Mouse (Mus musculus): ENCODE data around the gene Pus1.
"Not testable (repeated sequence)": the region's sequence is repeated elsewhere in the genome, so short reads cannot be mapped to it uniquely, and the experiment has no call there.

The Pus1 gene

GRCm38 (mm10) chr5:110781529-110782238 is 1.2 kb upstream of the Pus1 start:
- DNase-seq (ENCODE audit: low spot score), result peak; percentile 33

GRCm38 (mm10) chr5:110780761-110781528 is 486 bp upstream of the Pus1 start:
- peak; percentile 70 for DNase-seq (ENCODE audit: low spot score)

- DNase-seq (ENCODE audit: low spot score), result peak; percentile 56
These were observed 1.0 kb downstream of the Pus1 start for GRCm38 (mm10) chr5:110779276-110779997.

- peak; percentile 36 for DNase-seq (ENCODE audit: low spot score)
These were observed 2.2 kb downstream of the Pus1 start for GRCm38 (mm10) chr5:110778263-110778662.

- no peak for DNase-seq (ENCODE audit: low spot score)
These were observed 4.3 kb downstream of the Pus1 start for GRCm38 (mm10) chr5:110776141-110776540.

GRCm38 (mm10) chr5:110774511-110774910 is 5.9 kb downstream of the Pus1 start:
- DNase-seq (ENCODE audit: low spot score), result no peak

- not testable (repeated sequence) for DNase-seq (ENCODE audit: low spot score)
These were observed 7.5 kb downstream of the Pus1 start for GRCm38 (mm10) chr5:110772945-110773344.

- DNase-seq (ENCODE audit: low spot score), result peak; percentile 100
These were observed 9.9 kb downstream of the Pus1 start, which contains the start of gene Ep400 for GRCm38 (mm10) chr5:110770448-110771158. Gene Ep400, minus strand, starts transcription at chr5:110770717.

- DNase-seq (ENCODE audit: low spot score), result no peak
These were observed 10.4 kb downstream of the Pus1 start for GRCm38 (mm10) chr5:110770031-110770445.

- DNase-seq (ENCODE audit: low spot score), result no peak
These were observed 11.2 kb downstream of the Pus1 start for GRCm38 (mm10) chr5:110769272-110769671.

GRCm38 (mm10) chr5:110763890-110764289 is 16.6 kb downstream of the Pus1 start:
- no peak for DNase-seq (ENCODE audit: low spot score)

- no peak for DNase-seq (ENCODE audit: low spot score)
These were observed 35.4 kb downstream of the Pus1 start for GRCm38 (mm10) chr5:110745021-110745420.

GRCm38 (mm10) chr5:110739496-110740275 is 40.8 kb downstream of the Pus1 start:
- DNase-seq (ENCODE audit: low spot score), result no peak

GRCm38 (mm10) chr5:110735606-110736005 is 44.9 kb downstream of the Pus1 start:
- DNase-seq (ENCODE audit: low spot score), result no peak

GRCm38 (mm10) chr5:110733231-110733823 is 47.1 kb downstream of the Pus1 start:
- DNase-seq (ENCODE audit: low spot score), result no peak

GRCm38 (mm10) chr5:110731227-110731626 is 49.2 kb downstream of the Pus1 start:
- no peak for DNase-seq (ENCODE audit: low spot score)

- DNase-seq (ENCODE audit: low spot score), result no peak
These were observed 52.6 kb downstream of the Pus1 start for GRCm38 (mm10) chr5:110727850-110728249.
